Mouse (Mus musculus) heart, adult 2 months (tissue): ENCODE measurements at regions not wholly inside any gene's neighbourhood (a gene's known extent, or its start where the extent isn't known, plus 50 kb on each side); places are given as distances from the start of the nearest gene placed in this dataset.

ENCODE experiments used
- CTCF ChIP-seq: fragments of 200-600 bp; IDR thresholded peaks from 2 replicates; pipeline ENCODE4 v1.8.1; 2022; ENCODE audit warnings: antibody characterized with exemption, mild to moderate bottlenecking, moderate library complexity
- EP300 ChIP-seq: fragments of 200-500 bp; IDR thresholded peaks from 2 replicates; pipeline ENCODE4 v1.6.1; 2011; ENCODE audit warnings: low read depth, low read length, control low read depth; ENCODE audit not compliant: insufficient read depth
- POLR2A ChIP-seq: fragments of 200-500 bp; IDR thresholded peaks from 2 replicates; pipeline ENCODE4 v1.6.1; 2011; ENCODE audit warnings: mild to moderate bottlenecking, low read depth, low read length, control low read depth; ENCODE audit not compliant: insufficient read depth

GRCm38 (mm10) chr4:12799564-12799963, 627.7 kb upstream of the Fam92a start:
- no peak for TF ChIP-seq POLR2A
- no peak for TF ChIP-seq CTCF
- TF ChIP-seq EP300: no peak
